Mouse (Mus musculus) hindbrain, embryonic 14.5 days (tissue): ENCODE measurements around the gene Tmem243. TPM values are rescaled to one million over a fixed set of nuclear protein-coding genes. Genes with fewer than 3 reads are reported as not detected.

ENCODE experiments used
- ATAC-seq: fragments of 200-750 bp; cut with Nextera tagmentation; 2 replicates; pipeline ENCODE4 v1.8.0; 2017; ENCODE audit warnings: moderate number of reproducible peaks, mild to moderate bottlenecking, moderate TSS enrichment, moderate library complexity; ENCODE audit not compliant: low FRiP score
- DNase-seq: peaks from one replicate; pipeline ENCODE4 v3.0.0-alpha.2; 2015; ENCODE audit warnings: low spot score
- H3K27ac ChIP-seq: fragments of 300-500 bp; sonication (generic); 2 replicates; pipeline ENCODE4 v1.5.1; 2014; ENCODE audit warnings: mild to moderate bottlenecking, moderate library complexity
- H3K27me3 ChIP-seq: fragments of 300-500 bp; sonication (generic); 2 replicates; pipeline ENCODE4 v1.6.1; 2014; ENCODE audit warnings: mild to moderate bottlenecking, low read length, mixed read lengths; ENCODE audit not compliant: control insufficient read depth, insufficient read depth
- H3K36me3 ChIP-seq: fragments of 300-500 bp; sonication (generic); replicated peaks from 2 replicates; pipeline ENCODE4 v1.6.1; 2014; ENCODE audit not compliant: control insufficient read depth, insufficient read depth
- H3K4me1 ChIP-seq: fragments of 300-500 bp; sonication (generic); replicated peaks from 2 replicates; pipeline ENCODE4 v1.6.1; 2014; ENCODE audit warnings: antibody characterized with exemption, low read length, mixed read lengths; ENCODE audit not compliant: control insufficient read depth, insufficient read depth
- H3K4me2 ChIP-seq: fragments of 300-500 bp; sonication (generic); replicated peaks from 2 replicates; pipeline ENCODE4 v1.6.1; 2014; ENCODE audit warnings: mild to moderate bottlenecking, moderate library complexity
- H3K4me3 ChIP-seq: fragments of 300-500 bp; sonication (generic); replicated peaks from 2 replicates; pipeline ENCODE4 v1.5.1; 2014; ENCODE audit warnings: mild to moderate bottlenecking, low read length
- H3K9ac ChIP-seq: fragments of 300-500 bp; sonication (generic); 2 replicates; pipeline ENCODE4 v1.6.1; 2014
- H3K9me3 ChIP-seq: fragments of 300-500 bp; sonication (generic); 2 replicates; pipeline ENCODE4 v1.6.1; 2016; ENCODE audit warnings: low read length; ENCODE audit not compliant: control insufficient read depth
- WGBS: fragments of 180-500 bp; shearing (Covaris S2); extraction: QIAGEN DNeasy Blood & Tissue Kit; methylation state at CpG from one replicate; pipeline ENCODE4 v1.1.7; 2014; 5-methylcytosine and 5-hydroxymethylcytosine counted together
- polyA plus RNA-seq: library from polyadenylated mRNA; unstranded; fragments of >200 nt; fragmentation: Nextera tagmentation; extraction: Ambion mirVana; gene quantifications from 2 replicates; pipeline ENCODE4 v1.2.1, GENCODE M21; 2014

Gene Tmem243
- polyA plus RNA-seq, 1 experiment from 2014 or later: 14.1 TPM

GRCm38 (mm10) chr5:9073177-9073854, 27.2 kb upstream of the Tmem243 start:
- Histone ChIP-seq H3K27me3 (no peaks in the 10 kb centered on the region), H3K9me3 (no peaks in the 10 kb centered on the region), H3K36me3 (no peaks in the 10 kb centered on the region), H3K9ac (no peak overlapping the region), H3K4me2 (no peak overlapping the region), H3K4me1 (no peaks in the 10 kb centered on the region), H3K4me3 (no peak overlapping the region), H3K27ac (no peak overlapping the region)
- ATAC-seq (peak; percentile 69), DNase-seq (peak; percentile 58)
- 37% methylated on average over 5 of the region's 5 CpGs for WGBS

GRCm38 (mm10) chr5:9079773-9080501, 20.5 kb upstream of the Tmem243 start:
- Histone ChIP-seq H3K4me2 (no peak overlapping the region), H3K9me3 (peaks cover 4% of the 10 kb centered on the region; the same call in 1 of the 2 replicates), H3K36me3 (no peaks in the 10 kb centered on the region), H3K9ac (no peak overlapping the region), H3K4me3 (no peak overlapping the region), H3K27ac (no peak overlapping the region), H3K27me3 (no peaks in the 10 kb centered on the region), H3K4me1 (no peaks in the 10 kb centered on the region)
- DNase-seq (no peak), ATAC-seq (no peak)

GRCm38 (mm10) chr5:9086924-9087719, 13.3 kb upstream of the Tmem243 start:
- Histone ChIP-seq H3K9ac (no peak overlapping the region), H3K27me3 (no peaks in the 10 kb centered on the region), H3K27ac (no peak overlapping the region), H3K4me1 (no peaks in the 10 kb centered on the region), H3K4me3 (no peak overlapping the region), H3K36me3 (no peaks in the 10 kb centered on the region), H3K9me3 (no peaks in the 10 kb centered on the region), H3K4me2 (no peak overlapping the region)
- no peak for ATAC-seq
- WGBS: 80% methylated on average over 3 of the region's 3 CpGs
- DNase-seq: no peak

- Histone ChIP-seq H3K4me3 (no peak overlapping the region), H3K4me1 (no peaks in the 10 kb centered on the region), H3K27ac (no peak overlapping the region), H3K9me3 (no peaks in the 10 kb centered on the region), H3K4me2 (no peak overlapping the region), H3K27me3 (no peaks in the 10 kb centered on the region), H3K9ac (no peak overlapping the region), H3K36me3 (no peaks in the 10 kb centered on the region)
- 86% methylated on average over 6 of the region's 6 CpGs for WGBS
- no peak for DNase-seq
- no peak for ATAC-seq
Measured at GRCm38 (mm10) chr5:9090493-9091106, 9.9 kb upstream of the Tmem243 start.

- ATAC-seq (no peak), DNase-seq (no peak)
- Histone ChIP-seq H3K9me3 (peaks cover 7% of the 10 kb centered on the region), H3K9ac (no peak overlapping the region), H3K4me1 (no peaks in the 10 kb centered on the region), H3K36me3 (no peaks in the 10 kb centered on the region), H3K4me2 (no peak overlapping the region), H3K27ac (no peak overlapping the region), H3K4me3 (no peak overlapping the region), H3K27me3 (no peaks in the 10 kb centered on the region)
- 94% methylated on average over 1 of the region's 1 CpGs for WGBS
Measured at GRCm38 (mm10) chr5:9092716-9093115, 7.8 kb upstream of the Tmem243 start.

- WGBS: 83% methylated on average over 4 of the region's 4 CpGs
- no peak for ATAC-seq
- no peak for DNase-seq
- H3K4me2 ChIP-seq: no peak overlapping the region
- H3K27ac ChIP-seq: no peak overlapping the region
- no peaks in the 10 kb centered on the region for H3K4me1 ChIP-seq
- H3K9me3 ChIP-seq: peaks cover 7% of the 10 kb centered on the region
- no peak overlapping the region for H3K4me3 ChIP-seq
- H3K9ac ChIP-seq: no peak overlapping the region
- no peaks in the 10 kb centered on the region for H3K27me3 ChIP-seq
- no peaks in the 10 kb centered on the region for H3K36me3 ChIP-seq
Measured at GRCm38 (mm10) chr5:9093490-9093889, 7.0 kb upstream of the Tmem243 start.

GRCm38 (mm10) chr5:9100849-9101801, 657 bp downstream of the Tmem243 start:
- Histone ChIP-seq H3K4me3 (peak overlapping the region; percentile 81), H3K4me1 (no peaks in the 10 kb centered on the region; the same call in 1 of the 2 replicates), H3K9ac (peak overlapping the region; percentile 62), H3K4me2 (peak overlapping the region; percentile 91), H3K27ac (no peak overlapping the region), H3K9me3 (peaks cover 4% of the 10 kb centered on the region), H3K36me3 (no peaks in the 10 kb centered on the region), H3K27me3 (peaks cover 7% of the 10 kb centered on the region; the same call in 1 of the 2 replicates)
- DNase-seq (no peak), ATAC-seq (peak; percentile 89)
- under 1% methylated on average over 59 of the region's 83 CpGs for WGBS

- no peaks in the 10 kb centered on the region; the same call in 1 of the 2 replicates for H3K4me1 ChIP-seq
- no peak overlapping the region for H3K9ac ChIP-seq
- no peak overlapping the region for H3K4me3 ChIP-seq
- H3K27ac ChIP-seq: no peak overlapping the region
- 98% methylated on average over 2 of the region's 2 CpGs for WGBS
- H3K36me3 ChIP-seq: no peaks in the 10 kb centered on the region
- DNase-seq (no peak), ATAC-seq (no peak)
- H3K4me2 ChIP-seq: no peak overlapping the region
- H3K27me3 ChIP-seq: peaks cover 7% of the 10 kb centered on the region; the same call in 1 of the 2 replicates
- H3K9me3 ChIP-seq: no peaks in the 10 kb centered on the region
Measured at GRCm38 (mm10) chr5:9102696-9103095, 2.2 kb downstream of the Tmem243 start.
